ENCODE assay signal across 24 mouse cellular contexts in the genomic region with DNA sequence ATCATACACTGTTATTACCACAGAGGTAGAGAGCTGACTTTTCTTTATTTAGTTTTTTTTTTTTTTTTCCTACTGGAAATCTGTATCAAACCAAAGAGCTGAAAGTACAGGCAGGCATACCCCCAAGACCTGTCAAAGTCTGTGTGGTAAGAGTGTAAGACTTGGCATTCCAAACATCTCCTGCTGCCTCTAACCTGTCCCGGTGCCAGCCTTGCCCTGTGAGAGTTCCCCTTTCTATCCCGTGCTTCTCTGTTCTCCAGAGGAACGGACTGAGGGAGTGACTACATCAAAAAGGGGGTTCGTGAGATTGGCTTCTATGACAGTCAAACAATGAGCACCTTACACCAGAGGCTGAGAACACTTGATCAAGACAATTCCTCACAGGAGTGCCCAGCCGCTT.
"Had no signal": no experiment of that assay in that cellular context is flagged by ENCODE, and none has a peak within 500 bp of the region (broad histone marks: within the 10 kb centered on the region; RNA-seq: fewer than 3 reads in every experiment).

No protein-coding gene starts in this region.

- ATAC-seq: hindbrain, embryonic 16.5 days; inflammation-experienced regulatory T-cells, adult 6 months; intestine, embryonic 15.5 days; intestine, postnatal 0 days; liver, embryonic 12.5 days had no signal

- H3K27me3 ChIP-seq: heart, embryonic 12.5 days; hindbrain, embryonic 12.5 days; intestine, embryonic 15.5 days; limb, embryonic 13.5 days; limb, embryonic 15.5 days; liver, embryonic 12.5 days had no signal

- H3K4me2 ChIP-seq: heart, embryonic 12.5 days; hindbrain, embryonic 12.5 days; hindbrain, embryonic 14.5 days; intestine, embryonic 15.5 days; limb, embryonic 13.5 days; limb, embryonic 15.5 days; liver, embryonic 12.5 days had no signal

- H3K4me3 ChIP-seq: gastrocnemius, adult 2 months; heart, adult 2 months; heart, embryonic 12.5 days; hindbrain, embryonic 10.5 days; hindbrain, embryonic 12.5 days; intestine, embryonic 15.5 days; layer of hippocampus, adult 2 months; limb, embryonic 13.5 days; limb, embryonic 15.5 days; liver, embryonic 12.5 days had no signal

- H3K27ac ChIP-seq: gastrocnemius, adult 2 months; heart, adult 2 months; hindbrain, embryonic 10.5 days; hindbrain, embryonic 12.5 days; hindbrain, embryonic 14.5 days; intestine, embryonic 15.5 days; layer of hippocampus, adult 2 months; limb, embryonic 13.5 days; limb, embryonic 15.5 days; liver, embryonic 12.5 days; liver, embryonic 14.5 days had no signal

- H3K36me3 ChIP-seq: heart, embryonic 12.5 days; hindbrain, embryonic 10.5 days; hindbrain, embryonic 12.5 days; intestine, embryonic 15.5 days; limb, embryonic 13.5 days; limb, embryonic 15.5 days; liver, embryonic 12.5 days had no signal

- H3K9ac ChIP-seq: heart, embryonic 12.5 days; hindbrain, embryonic 12.5 days; hindbrain, embryonic 14.5 days; intestine, embryonic 15.5 days; limb, embryonic 13.5 days; limb, embryonic 15.5 days; liver, embryonic 12.5 days; liver, embryonic 14.5 days had no signal

- H3K9me3 ChIP-seq: heart, embryonic 12.5 days; hindbrain, embryonic 12.5 days; intestine, embryonic 15.5 days; limb, embryonic 13.5 days; limb, embryonic 15.5 days; liver, embryonic 12.5 days had no signal

- DNase-seq: gastrocnemius, adult 2 months; gastrocnemius, postnatal 10 days; gastrocnemius, postnatal 25 days; heart, adult 2 months; heart, postnatal 10 days; heart, postnatal 4 days; kidney, adult 18-20 months; kidney, adult 8-10 months; kidney, postnatal 10 days; kidney, postnatal 25 days; kidney, postnatal 4 days had no signal

- H3K4me1 ChIP-seq: heart, embryonic 12.5 days; hindbrain, embryonic 10.5 days; hindbrain, embryonic 12.5 days; intestine, embryonic 15.5 days; limb, embryonic 13.5 days; limb, embryonic 15.5 days; liver, embryonic 12.5 days had no signal
